Mouse (Mus musculus): ENCODE measurements around the gene Ctnna3. TPM values are rescaled to one million over a fixed set of nuclear protein-coding genes. Genes with fewer than 3 reads are reported as not detected.
"Not testable (repeated sequence)": the region's sequence is repeated elsewhere in the genome, so short reads cannot be mapped to it uniquely, and the experiment has no call there.

The Ctnna3 gene
- polyA plus RNA-seq (2015; fragmentation: Nextera tagmentation; extraction: Ambion mirVana), result 0.05 TPM in 1 of 2 replicates, not detected in the other

DNA sequence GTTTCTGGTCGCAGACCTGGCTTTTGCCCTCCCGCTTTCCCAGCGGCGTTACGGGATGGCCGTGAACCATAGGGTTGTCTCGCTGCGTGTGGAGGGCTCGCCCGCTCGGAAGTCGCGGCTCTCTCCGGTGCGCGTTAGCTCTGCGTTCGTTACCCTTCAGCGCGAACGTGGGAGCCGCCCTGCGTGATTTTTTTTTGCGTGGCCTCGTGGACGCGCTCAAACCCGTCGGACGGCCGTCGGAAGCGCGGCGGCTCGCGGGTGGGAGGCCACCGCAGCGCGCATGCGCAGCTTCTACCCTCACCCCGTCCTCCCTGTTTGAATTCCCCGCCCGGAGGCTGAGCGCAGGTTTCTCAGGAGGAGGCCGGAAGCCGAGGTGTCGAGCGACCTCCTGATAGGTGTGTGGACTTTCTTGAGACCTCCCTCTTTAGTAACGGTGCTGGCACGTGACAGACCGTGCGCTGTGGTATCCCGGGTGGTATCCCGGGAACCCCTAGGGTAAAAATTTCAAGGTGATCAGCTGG lies at the start of gene Ctnna3:
Gene Ctnna3 (plus strand): TSS at position 314 of the 521 bp plus-strand sequence.
- WGBS (ENCODE audit: insufficient replicate concordance), result under 1% methylated on average over 55 of the region's 55 CpGs
- Histone ChIP-seq H3K27ac (ENCODE audit: low read depth) (peak within 1 kb of the TSS; percentile 75), H3K27me3 (ENCODE audit: insufficient read depth, low read length) (no peaks in the 10 kb centered on the region), H3K36me3 (replicated peaks; ENCODE audit: insufficient read depth, low read length) (no peaks in the 10 kb centered on the region), H3K9ac (replicated peaks) (peak within 1 kb of the TSS; percentile 90), H3K4me2 (ENCODE audit: low read depth, low read length) (peak within 1 kb of the TSS; percentile 81), H3K9me3 (ENCODE audit: low read length) (no peaks in the 10 kb centered on the region), H3K4me3 (ENCODE audit: low read depth, low read length) (peak within 1 kb of the TSS; percentile 93), H3K4me1 (ENCODE audit: insufficient read depth) (peaks cover 7% of the 10 kb centered on the region; the same call in 1 of the 2 replicates)
- ATAC-seq, result peak; percentile 91
- TF ChIP-seq EP300 (IDR thresholded peaks at IDR 0.05; ENCODE audit: low read depth) (no peak), CTCF (IDR thresholded peaks at IDR 0.05; ENCODE audit: low read depth) (no peak)
- DNase-seq, result peak; percentile 92

DNA sequence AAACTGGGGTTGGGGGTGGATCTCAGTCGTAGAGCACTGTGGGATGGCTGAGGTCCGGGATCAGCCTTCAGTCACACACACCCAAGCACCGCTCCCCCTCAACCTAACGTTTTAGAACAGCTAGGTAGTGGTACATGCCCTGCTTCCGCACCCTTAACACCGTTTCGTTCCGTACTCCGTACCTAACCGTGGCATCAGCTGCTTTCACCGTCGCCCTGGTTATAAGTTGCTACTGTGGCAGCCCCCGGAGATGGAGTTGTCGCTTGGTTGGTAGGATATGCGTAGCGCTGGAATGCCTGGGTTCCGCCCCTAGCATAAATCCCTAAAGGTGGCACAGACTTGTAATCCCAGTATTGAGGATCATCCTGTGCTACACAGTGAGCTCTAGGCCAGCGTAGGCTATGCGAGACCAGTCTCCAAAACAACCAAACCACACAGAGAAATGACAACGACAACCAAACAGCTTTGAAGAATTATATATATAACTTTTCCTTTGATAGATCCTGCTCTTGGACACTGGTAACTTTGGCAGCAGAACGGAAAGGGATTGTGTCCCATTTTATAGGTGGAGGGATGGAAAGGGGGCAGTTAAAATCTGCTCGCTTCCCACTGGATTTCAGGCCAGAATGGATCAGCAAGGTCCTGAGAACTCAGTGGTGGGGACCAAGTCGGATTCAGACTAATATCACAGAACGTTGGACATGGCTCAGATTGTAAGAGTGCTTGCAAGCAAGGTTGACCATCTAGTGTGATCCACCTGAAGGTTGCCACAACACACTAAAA lies 48.2 kb upstream of the Ctnna3 start, which contains the start of gene Sirt1:
Gene Sirt1 (minus strand): TSS at position 207 of the 783 bp plus-strand sequence.
- WGBS (ENCODE audit: insufficient replicate concordance), result under 1% methylated on average over 24 of the region's 24 CpGs
- Histone ChIP-seq H3K4me3 (ENCODE audit: low read depth, low read length) (peak within 1 kb of the TSS; percentile 74), H3K9ac (replicated peaks) (peak within 1 kb of the TSS; percentile 73), H3K9me3 (ENCODE audit: low read length) (no peaks in the 10 kb centered on the region), H3K27me3 (ENCODE audit: insufficient read depth, low read length) (no peaks in the 10 kb centered on the region), H3K4me2 (ENCODE audit: low read depth, low read length) (peak within 1 kb of the TSS; percentile 97), H3K27ac (ENCODE audit: low read depth) (no peak within 1 kb of the TSS), H3K4me1 (ENCODE audit: insufficient read depth) (peaks cover 11% of the 10 kb centered on the region), H3K36me3 (replicated peaks; ENCODE audit: insufficient read depth, low read length) (no peaks in the 10 kb centered on the region)
- TF ChIP-seq CTCF (IDR thresholded peaks at IDR 0.05; ENCODE audit: low read depth) (no peak), EP300 (IDR thresholded peaks at IDR 0.05; ENCODE audit: low read depth) (no peak)
- DNase-seq (peak; percentile 18), ATAC-seq (no peak)

DNA sequence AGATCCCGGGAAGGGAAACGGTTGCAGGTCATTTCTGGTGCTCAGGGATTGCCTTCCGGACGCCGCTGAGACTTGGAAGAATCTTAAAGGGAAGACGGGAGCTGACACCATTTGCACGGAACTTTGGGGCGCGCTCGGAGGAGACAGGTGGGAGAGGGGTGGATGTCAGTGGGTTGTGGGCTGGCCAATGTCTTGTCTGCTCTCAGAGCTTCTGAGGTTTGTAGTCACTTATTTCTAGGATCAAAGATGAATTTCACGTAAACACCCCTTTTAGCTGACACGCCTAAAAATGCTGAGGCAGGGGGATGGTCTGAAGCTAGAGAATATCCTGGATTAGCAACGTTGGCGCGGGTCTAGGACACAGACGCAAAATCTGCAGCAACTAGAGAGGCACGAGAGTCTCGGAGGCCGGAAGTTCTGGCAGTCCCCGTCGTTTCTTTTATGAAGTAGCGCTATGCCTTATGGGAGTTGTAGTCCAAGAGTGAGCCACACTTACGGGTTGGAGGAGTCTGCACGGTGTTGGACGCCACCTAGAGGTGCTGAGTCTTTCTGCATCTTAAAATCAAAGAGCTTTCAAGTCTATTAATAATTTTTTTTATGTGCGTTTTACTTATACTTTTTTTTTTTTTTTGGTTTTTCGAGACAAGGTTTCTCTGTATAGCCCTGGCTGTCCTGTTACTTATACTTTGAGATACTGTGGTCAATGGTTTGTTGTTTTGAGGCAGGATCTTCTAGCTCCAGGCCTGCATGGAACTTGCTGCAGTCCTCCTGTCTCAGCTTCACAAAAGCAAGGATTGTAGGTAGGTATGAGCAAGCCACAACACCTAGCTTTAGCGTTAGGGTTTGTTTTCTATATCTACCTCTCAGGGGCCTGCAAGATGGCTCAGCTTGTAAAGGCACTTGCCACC lies 47.3 kb upstream of the Ctnna3 start, which contains the start of gene Dnajc12:
Gene Dnajc12 (plus strand): TSS at position 72 of the 908 bp plus-strand sequence.
- Histone ChIP-seq H3K4me2 (ENCODE audit: low read depth, low read length) (peak within 1 kb of the TSS; percentile 97), H3K9me3 (ENCODE audit: low read length) (no peaks in the 10 kb centered on the region), H3K4me3 (ENCODE audit: low read depth, low read length) (peak within 1 kb of the TSS; percentile 74), H3K9ac (replicated peaks) (peak within 1 kb of the TSS; percentile 73), H3K27me3 (ENCODE audit: insufficient read depth, low read length) (no peaks in the 10 kb centered on the region), H3K27ac (ENCODE audit: low read depth) (no peak within 1 kb of the TSS), H3K4me1 (ENCODE audit: insufficient read depth) (peaks cover 12% of the 10 kb centered on the region), H3K36me3 (replicated peaks; ENCODE audit: insufficient read depth, low read length) (no peaks in the 10 kb centered on the region)
- DNase-seq (peak; percentile 87), ATAC-seq (peak; percentile 96)
- 1% methylated on average over 28 of the region's 28 CpGs for WGBS (ENCODE audit: insufficient replicate concordance)
- peak; percentile 40; the same call in 1 of the 2 replicates for TF ChIP-seq EP300 (IDR thresholded peaks at IDR 0.05; ENCODE audit: low read depth)
- peak; percentile 89 for TF ChIP-seq CTCF (IDR thresholded peaks at IDR 0.05; ENCODE audit: low read depth)

DNA sequence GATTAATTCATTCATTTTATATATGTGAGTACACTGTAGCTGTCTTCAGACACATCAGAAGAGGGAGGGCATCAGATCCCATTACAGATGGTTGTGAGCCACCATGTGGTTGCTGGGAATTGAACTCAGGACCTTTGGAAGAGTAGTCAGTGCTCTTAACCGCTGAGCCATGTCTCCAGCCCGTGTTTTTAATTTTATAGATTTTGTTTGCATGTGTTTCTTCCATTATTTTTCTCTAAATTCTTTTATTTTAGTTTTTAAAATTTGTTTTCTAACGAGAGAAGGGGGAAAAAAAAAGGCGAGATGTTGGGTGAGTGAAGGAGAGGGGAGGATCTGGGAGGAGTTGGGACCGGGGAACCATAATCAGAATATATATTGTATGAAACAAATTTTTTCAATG lies 44.0 kb upstream of the Ctnna3 start:
- DNase-seq; H3K27ac ChIP-seq (ENCODE audit: low read depth); H3K9me3 ChIP-seq (ENCODE audit: low read length); H3K27me3 ChIP-seq (ENCODE audit: insufficient read depth, low read length); ATAC-seq; H3K36me3 ChIP-seq (replicated peaks; ENCODE audit: insufficient read depth, low read length): not testable (repeated sequence)
- Histone ChIP-seq H3K4me1 (ENCODE audit: insufficient read depth) (peaks cover 14% of the 10 kb centered on the region), H3K4me2 (ENCODE audit: low read depth, low read length) (peak overlapping the region; percentile 83), H3K9ac (replicated peaks) (peak overlapping the region; percentile 67), H3K4me3 (ENCODE audit: low read depth, low read length) (peak overlapping the region; percentile 59)
- 24% methylated on average over 5 of the region's 5 CpGs for WGBS (ENCODE audit: insufficient replicate concordance)

DNA sequence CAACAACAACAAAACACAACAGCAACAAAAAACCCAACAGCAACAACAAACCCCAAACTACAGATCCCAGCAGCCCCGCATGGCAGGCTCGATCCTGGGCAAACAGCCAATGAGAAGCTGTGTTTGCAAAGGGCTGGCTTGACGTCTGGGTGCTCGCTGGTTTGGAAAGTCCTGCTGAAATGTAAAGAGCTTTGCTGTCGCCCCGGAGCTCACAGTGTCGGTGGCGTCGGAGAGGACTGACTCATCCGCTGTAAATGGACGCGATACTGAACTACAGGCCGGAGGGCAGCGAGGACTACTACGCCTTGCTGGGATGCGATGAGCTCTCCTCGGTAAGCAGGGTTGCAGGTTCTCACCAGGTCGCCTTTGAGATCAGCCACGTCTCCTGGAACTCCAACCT lies 43.5 kb upstream of the Ctnna3 start:
- peak overlapping the region; percentile 77 for H3K27ac ChIP-seq (ENCODE audit: low read depth)
- peak overlapping the region; percentile 83 for H3K4me2 ChIP-seq (ENCODE audit: low read depth, low read length)
- peak; percentile 88 for DNase-seq
- ATAC-seq, result peak; percentile 74
- H3K27me3 ChIP-seq (ENCODE audit: insufficient read depth, low read length), result no peaks in the 10 kb centered on the region
- peaks cover 14% of the 10 kb centered on the region for H3K4me1 ChIP-seq (ENCODE audit: insufficient read depth)
- H3K36me3 ChIP-seq (replicated peaks; ENCODE audit: insufficient read depth, low read length), result no peaks in the 10 kb centered on the region
- no peak for TF ChIP-seq CTCF (IDR thresholded peaks at IDR 0.05; ENCODE audit: low read depth)
- TF ChIP-seq EP300 (IDR thresholded peaks at IDR 0.05; ENCODE audit: low read depth), result no peak
- peak overlapping the region; percentile 59 for H3K4me3 ChIP-seq (ENCODE audit: low read depth, low read length)
- WGBS (ENCODE audit: insufficient replicate concordance), result 0% methylated on average over 19 of the region's 19 CpGs
- H3K9me3 ChIP-seq (ENCODE audit: low read length), result no peaks in the 10 kb centered on the region
- peak overlapping the region; percentile 67 for H3K9ac ChIP-seq (replicated peaks)

Data from liver, postnatal 0 days (tissue).